Mouse (Mus musculus) liver, postnatal 0 days (tissue): ENCODE data around the gene Clybl.

Experiments
- CTCF ChIP-seq: sonication (generic); IDR thresholded peaks from 2 replicates; pipeline ENCODE4 v1.5.1; 2016; ENCODE audit warnings: antibody characterized with exemption, low read depth
- EP300 ChIP-seq: IDR thresholded peaks from 2 replicates; pipeline ENCODE4 v1.6.1; 2016; ENCODE audit warnings: antibody characterized with exemption, low read depth, mild to moderate bottlenecking

DNA sequence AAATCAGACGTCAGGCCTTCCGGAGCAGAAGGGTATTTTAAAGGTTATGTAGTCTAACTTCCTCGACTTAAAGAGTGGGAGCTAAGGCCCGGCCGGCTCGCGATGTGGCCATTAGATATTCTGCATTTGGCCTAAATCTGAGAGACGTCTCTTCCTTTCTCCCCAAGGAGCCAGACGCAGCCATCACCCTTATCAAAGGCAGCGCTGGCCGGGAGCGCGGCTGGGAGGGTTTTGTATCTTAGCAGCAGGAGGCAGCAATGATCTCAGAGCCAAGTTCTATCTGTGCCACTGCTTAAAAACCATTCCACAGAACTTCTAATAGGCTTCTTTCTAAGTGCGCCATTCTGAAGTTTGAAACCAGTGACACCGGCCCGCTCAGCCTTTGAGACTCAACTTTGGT is 2.2 kb upstream of the Clybl start:
- TF ChIP-seq EP300 (no peak), CTCF (no peak)
